Mouse (Mus musculus) embryo, embryonic 9.5 days (tissue): ENCODE measurements around the gene Edem2.

Experiments used
- DNase-seq: peaks from one replicate; pipeline ENCODE4 v3.0.0-alpha.2; 2017; ENCODE audit errors: extremely low spot score

Gene Edem2

GRCm38 (mm10) chr2:155729158-155729645, at the start of gene Edem2:
Gene Edem2 (minus strand): TSS chr2:155729475.
- peak; percentile 88 for DNase-seq

GRCm38 (mm10) chr2:155779066-155779465, 49.8 kb upstream of the Edem2 start:
- no peak for DNase-seq

GRCm38 (mm10) chr2:155778004-155778403, 48.7 kb upstream of the Edem2 start:
- no peak for DNase-seq

GRCm38 (mm10) chr2:155777688-155777985, 48.4 kb upstream of the Edem2 start:
- DNase-seq, result no peak

DNA sequence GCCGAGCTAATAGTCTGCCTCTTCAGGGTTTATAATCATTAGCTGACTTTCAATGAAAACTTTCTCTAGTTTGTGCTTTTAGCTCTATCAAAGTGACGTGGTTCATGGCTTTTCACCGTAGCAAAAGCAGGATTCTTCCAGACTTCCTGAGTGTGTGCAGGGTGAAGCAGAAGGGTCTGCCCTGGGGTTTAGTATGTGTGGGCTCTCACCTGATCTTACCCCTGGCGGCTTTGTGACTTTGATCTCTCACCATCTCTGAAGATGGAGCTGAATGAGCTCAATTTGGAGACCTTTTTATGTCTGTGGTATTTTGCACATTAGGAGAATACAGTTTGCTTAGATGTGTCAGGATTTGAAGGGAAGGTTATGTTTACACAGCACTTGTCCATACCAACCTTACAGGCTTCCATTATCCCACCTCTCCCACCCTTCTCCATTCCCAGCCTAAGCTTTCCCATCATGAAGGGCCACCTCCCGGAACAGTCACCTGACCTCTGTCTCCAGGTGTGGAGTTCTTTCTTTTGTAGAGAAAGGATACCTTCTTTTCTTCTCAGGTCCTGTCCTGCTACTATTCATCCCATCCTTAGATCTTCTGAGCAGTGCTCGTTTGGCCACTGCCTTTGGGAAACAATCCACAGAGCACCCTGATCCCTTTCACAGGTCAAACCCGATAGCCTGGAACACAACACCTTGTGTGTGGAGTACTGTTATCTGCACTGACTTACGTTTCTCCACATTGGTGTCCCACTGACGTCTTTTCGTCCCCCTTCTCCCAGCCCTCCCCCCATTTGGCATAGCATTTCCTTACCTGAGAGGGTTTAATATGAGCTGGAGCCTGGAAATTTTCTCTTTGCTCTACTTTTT, 47.8 kb upstream of the Edem2 start:
- no peak for DNase-seq

DNA sequence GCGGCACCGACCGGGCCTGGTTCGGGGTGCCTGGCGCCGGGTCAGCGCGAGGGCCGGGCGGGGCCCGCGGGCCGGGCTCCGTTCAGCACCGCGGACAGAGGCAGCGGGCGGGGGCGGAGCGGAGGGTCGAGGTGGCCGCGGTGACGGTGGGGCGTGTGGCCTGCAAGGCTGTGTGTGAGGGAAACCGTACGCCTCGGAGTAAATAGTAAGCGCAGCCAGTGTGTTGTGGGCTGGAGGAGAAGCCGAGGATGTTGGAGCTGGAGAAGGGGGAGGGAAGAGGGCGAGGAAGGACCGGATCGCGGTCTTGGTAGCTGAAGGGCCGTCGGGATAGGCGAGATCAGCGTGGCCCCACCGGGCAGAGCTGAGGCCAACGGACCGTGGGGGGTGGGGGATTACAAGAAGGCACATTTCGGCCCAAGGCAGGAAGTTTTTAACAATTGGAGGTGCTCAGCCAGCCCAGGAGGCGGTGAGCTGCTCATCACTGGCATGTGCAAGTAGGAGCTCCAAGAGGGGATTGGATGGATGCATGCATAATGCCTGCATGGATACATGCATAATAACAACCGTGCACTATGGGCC, 46.5 kb upstream of the Edem2 start:
- peak; percentile 83 for DNase-seq

- DNase-seq, result peak; percentile 1
Observed at GRCm38 (mm10) chr2:155774927-155775684, 45.8 kb upstream of the Edem2 start, which contains the start of gene Mmp24. Gene Mmp24 (plus strand): TSS chr2:155775342.

GRCm38 (mm10) chr2:155774261-155774926, 45.1 kb upstream of the Edem2 start:
- DNase-seq, result no peak

DNA sequence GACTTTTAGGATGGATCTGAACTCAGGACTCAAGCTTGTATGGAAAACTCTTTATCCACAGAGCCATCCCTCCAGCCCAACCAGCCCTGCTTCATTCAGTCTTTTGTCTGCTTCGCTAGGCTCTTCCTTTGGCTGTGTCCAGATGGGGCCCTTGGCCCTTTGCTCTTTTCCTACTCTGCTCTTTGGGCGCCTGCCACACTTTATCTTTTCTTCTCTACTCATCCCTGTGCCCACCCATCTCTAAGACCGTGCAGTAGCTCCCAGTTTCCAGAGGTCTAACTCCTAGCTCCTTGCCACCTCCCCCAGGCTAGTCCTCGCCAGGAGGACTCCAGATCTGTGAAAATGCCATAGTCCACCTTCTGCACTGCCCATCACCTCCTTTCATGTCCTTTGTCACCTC, 44.4 kb upstream of the Edem2 start:
- DNase-seq, result no peak

DNA sequence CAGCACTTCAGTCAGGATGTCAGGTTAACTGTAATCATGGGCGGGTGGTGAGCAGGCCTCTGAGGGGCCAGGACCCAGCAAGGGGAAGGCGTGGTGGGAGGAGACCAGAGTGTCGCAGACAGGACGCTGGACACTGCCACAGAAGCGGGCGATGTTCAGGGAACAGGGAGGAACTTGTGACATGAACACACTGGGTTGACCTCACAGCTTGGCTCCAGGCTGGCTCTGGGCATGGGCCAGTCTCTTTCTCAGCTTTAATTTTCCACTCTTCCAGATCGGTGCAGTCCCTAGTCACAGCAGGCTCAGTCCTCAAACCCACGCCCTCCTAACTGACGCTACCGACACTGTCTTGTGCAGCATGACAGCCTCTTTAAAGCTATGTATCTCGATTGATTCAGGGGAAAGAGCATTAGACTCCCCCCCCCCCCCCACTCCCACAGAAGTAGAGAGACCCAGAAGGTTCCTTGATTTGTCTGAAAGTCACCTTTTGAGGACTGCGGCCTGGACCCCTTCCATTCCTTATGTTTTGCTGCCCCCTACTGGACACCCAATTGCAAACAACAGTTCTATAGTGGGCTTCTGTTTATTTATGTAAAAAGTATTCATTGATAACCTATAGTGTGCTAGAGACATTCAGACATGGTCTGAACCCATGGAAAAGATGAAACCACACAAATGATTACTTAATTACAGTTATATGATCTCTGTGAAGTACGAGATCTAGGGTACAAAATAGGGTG, 35.6 kb upstream of the Edem2 start:
- peak; percentile 80 for DNase-seq

DNA sequence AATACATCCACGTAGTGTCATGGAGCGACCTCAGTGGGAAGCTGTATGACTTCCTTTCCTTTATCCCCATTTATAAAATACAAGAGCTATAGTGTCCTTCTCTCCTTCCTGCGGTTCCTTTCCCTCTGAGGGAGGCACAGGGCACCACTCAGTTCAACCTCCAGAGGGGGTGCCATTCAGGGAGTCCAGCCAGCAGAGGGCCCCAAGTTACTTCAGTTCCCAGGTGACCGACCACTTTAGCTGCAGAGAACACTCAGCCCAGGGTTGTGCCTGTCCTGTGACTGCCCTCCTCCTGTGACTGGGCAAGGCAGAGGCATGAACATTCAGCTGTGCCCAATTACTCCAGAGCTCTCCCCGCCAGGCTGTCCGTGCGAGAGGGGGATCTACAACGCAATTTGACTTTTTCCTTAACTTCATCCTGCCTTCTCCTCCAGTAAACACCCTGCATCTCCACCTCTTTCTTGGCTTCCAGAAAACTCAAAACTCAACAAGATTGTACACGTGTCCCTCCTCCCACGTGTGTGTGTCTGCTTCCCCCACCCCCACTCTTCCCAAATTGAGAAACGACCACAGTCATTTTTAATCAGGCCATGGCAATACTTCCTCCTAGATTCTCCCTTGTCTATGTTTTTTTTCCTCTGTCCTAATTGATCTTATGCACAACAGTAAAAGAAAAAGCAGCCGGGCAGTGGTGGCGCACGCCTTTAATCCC, 27.7 kb upstream of the Edem2 start:
- DNase-seq, result no peak

GRCm38 (mm10) chr2:155755746-155756145, 26.5 kb upstream of the Edem2 start:
- peak; percentile 27 for DNase-seq

DNA sequence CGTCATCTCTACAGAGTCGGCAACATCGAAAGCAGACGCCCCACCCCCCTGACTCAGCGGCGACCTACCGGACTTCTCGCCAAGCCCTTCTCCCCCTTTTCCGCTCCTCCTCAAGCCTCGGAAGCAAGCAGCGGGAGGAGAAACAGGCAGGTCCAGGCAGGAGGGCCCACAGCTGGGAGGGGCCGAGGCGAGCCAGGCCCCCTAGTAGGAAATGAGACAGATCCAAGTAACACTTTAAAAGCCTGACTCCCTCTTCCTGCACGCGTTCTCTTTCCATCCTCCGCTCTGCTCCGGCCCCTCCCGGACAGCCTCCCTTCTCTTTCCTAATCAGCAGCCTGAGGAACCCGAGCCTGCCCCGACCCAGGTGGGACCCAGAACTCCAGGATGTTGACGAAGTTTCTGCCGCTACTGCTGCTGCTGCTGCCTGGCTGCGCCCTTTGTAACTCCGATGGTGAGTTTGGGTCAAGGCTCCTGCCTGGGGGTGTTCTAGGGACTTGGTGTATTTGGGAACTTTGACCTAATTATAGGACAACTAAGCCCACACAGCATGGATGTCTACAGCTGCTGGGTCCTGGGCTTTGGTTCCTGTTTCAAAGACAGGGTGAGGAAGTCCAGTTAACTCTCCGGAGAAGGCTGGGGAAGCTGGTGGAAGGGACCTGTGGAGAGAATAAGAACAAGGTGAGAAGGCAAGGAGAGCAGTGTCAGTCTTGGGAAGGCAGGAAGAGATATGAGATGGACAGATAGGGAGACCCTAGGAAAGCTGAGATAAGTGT, 21.9 kb upstream of the Edem2 start, which contains the start of gene Procr:
Procr (plus strand) TSS at position 104 of the 773 bp plus-strand sequence.
- DNase-seq, result peak; percentile 34

DNA sequence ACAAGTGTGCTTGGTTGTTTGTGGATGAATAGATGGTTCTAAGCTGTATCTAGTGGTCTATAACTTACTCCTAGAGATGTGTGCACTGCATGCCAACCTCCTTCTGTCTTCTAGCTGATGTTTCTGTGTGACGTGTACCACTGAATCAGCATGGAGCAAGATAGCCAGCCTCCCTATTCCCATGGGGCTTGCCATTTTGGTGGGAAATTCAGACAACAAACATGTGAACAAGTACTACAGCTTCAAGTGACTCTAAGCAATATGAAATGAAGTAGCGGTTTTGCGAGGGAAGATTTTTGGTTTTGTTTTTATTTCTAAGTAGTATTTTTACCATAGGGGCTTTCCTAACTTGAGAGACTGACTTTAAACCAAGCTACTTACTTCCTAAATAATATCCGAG, 20.1 kb upstream of the Edem2 start:
- no peak for DNase-seq

- DNase-seq, result no peak
Observed at GRCm38 (mm10) chr2:155745487-155745886, 16.2 kb upstream of the Edem2 start.

DNA sequence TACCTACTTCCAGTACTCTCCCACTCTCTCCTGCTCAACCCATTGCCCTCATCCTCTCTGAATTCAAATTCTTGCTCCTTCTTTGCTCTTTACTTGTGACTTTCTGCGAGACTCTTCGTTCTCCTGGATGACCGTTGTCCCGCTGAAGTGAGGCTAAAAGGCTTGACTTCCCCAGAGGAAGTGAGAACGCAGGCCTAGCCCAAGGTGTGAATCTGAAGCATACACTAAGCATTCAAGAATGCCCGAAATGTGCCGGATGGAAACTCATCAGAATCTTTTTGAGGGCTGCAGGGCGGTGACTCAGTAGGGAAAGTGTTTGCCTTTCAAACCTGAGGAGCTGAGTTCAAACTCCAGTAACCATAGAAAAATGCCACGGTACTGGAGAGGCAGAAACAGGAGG, 14.1 kb upstream of the Edem2 start:
- DNase-seq, result no peak

- no peak for DNase-seq
Observed at GRCm38 (mm10) chr2:155742931-155743337, 13.7 kb upstream of the Edem2 start.

- no peak for DNase-seq
Observed at GRCm38 (mm10) chr2:155742211-155742610, 12.9 kb upstream of the Edem2 start.

DNA sequence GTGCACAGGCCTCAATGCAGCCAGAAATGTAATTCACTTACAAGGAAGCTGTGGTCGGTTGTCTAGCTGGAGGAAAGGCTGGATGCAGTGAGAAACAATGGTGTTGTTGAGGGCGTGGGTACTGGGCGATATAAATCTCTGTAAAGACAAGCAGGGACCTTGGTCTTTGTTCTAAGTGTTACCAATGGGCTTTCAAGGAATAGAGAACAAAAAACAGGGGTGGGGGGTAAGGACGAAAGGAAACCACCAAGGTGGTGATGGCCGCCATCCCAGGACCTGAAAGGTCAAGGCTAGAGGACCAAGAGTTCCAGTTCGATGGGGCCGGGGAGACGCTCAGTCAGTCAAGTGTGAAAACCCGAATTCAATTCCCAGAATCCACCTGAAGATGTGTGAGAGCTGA, 8.5 kb upstream of the Edem2 start:
- DNase-seq, result no peak

DNA sequence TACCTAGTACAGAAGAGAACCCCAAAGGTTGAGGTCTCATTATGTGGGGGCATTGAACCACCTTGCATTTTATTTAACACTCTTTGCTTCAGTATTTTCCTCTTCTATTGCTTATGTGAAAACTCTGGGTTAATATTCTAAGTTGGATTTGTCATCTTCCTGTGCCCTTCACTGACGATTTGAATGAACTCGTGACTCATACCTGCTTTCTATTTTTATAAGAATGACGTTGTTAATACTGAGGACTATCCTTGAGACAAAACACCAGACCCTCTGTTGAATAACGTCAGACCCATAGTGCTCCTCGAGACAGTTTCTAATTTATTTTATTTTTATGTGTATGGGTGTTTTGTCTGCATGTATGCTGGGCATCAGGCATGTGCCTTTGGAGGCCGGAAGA, 7.7 kb upstream of the Edem2 start:
- DNase-seq, result no peak
